Mouse (Mus musculus) forebrain, embryonic 13.5 days (tissue): ENCODE results near the gene Gopc. TPM values are rescaled to one million over a fixed set of nuclear protein-coding genes. Genes with fewer than 3 reads are reported as not detected.
"Not testable (repeated sequence)": the region's sequence is repeated elsewhere in the genome, so short reads cannot be mapped to it uniquely, and the experiment has no call there.

Source experiments
- ATAC-seq: fragments of 200-750 bp; cut with Nextera tagmentation; 2 replicates; pipeline ENCODE4 v1.8.0; 2017
- H3K27ac ChIP-seq: fragments of 300-500 bp; sonication (generic); 2 replicates; pipeline ENCODE4 v1.5.1; 2015; ENCODE audit warnings: inconsistent platforms, mild to moderate bottlenecking, moderate library complexity
- H3K27me3 ChIP-seq: fragments of 300-500 bp; sonication (generic); 2 replicates; pipeline ENCODE4 v1.6.1; 2015; ENCODE audit warnings: mild to moderate bottlenecking, inconsistent platforms
- H3K36me3 ChIP-seq: fragments of 300-500 bp; sonication (generic); 2 replicates; pipeline ENCODE4 v1.6.1; 2015; ENCODE audit warnings: mild to moderate bottlenecking, inconsistent platforms; ENCODE audit not compliant: poor library complexity, severe bottlenecking
- H3K4me1 ChIP-seq: fragments of 300-500 bp; sonication (generic); 2 replicates; pipeline ENCODE4 v1.6.1; 2015; ENCODE audit warnings: inconsistent platforms
- H3K4me2 ChIP-seq: fragments of 300-500 bp; sonication (generic); 2 replicates; pipeline ENCODE4 v1.6.1; 2015; ENCODE audit warnings: inconsistent platforms, mild to moderate bottlenecking, moderate library complexity
- H3K4me3 ChIP-seq: fragments of 300-500 bp; sonication (generic); 2 replicates; pipeline ENCODE4 v1.5.1; 2015; ENCODE audit warnings: mild to moderate bottlenecking, inconsistent platforms
- H3K9ac ChIP-seq: fragments of 300-500 bp; sonication (generic); 2 replicates; pipeline ENCODE4 v1.6.1; 2015; ENCODE audit warnings: mild to moderate bottlenecking, inconsistent platforms
- H3K9me3 ChIP-seq: fragments of 300-500 bp; sonication (generic); replicated peaks from 2 replicates; pipeline ENCODE4 v1.6.1; 2016; ENCODE audit warnings: inconsistent platforms
- WGBS: fragments of 180-500 bp; shearing (Covaris S2); methylation state at CpG from one replicate; pipeline ENCODE4 v1.1.7; 2015; 5-methylcytosine and 5-hydroxymethylcytosine counted together
- polyA plus RNA-seq: library from polyadenylated mRNA; unstranded; fragments of >200 nt; fragmentation: Nextera tagmentation; extraction: Ambion mirVana; gene quantifications from 2 replicates; pipeline ENCODE4 v1.2.1, GENCODE M21; 2015

The Gopc gene
- polyA plus RNA-seq, 1 experiment from 2014 or later, result 18.4 TPM

- WGBS, result 0% methylated on average over 1 of the region's 1 CpGs
These were observed 50.9 kb downstream of the Gopc start for GRCm38 (mm10) chr10:52331007-52331406.

GRCm38 (mm10) chr10:52321918-52322317 is 60.0 kb downstream of the Gopc start:
- Histone ChIP-seq H3K9me3 (no peaks in the 10 kb centered on the region), H3K9ac (no peak overlapping the region), H3K36me3 (peaks cover 21% of the 10 kb centered on the region), H3K27ac (no peak overlapping the region), H3K4me1 (no peaks in the 10 kb centered on the region), H3K27me3 (no peaks in the 10 kb centered on the region), H3K4me2 (no peak overlapping the region), H3K4me3 (no peak overlapping the region)
- no peak for ATAC-seq
- 95% methylated on average over 3 of the region's 3 CpGs for WGBS

More at GRCm38 (mm10) chr10:52331007-52331406, 50.9 kb downstream of the Gopc start:
- Histone ChIP-seq H3K4me2 (no peak overlapping the region), H3K9me3 (no peaks in the 10 kb centered on the region), H3K9ac (no peak overlapping the region), H3K36me3 (peaks cover 14% of the 10 kb centered on the region), H3K27ac (no peak overlapping the region), H3K4me3 (no peak overlapping the region), H3K27me3 (no peaks in the 10 kb centered on the region), H3K4me1 (no peaks in the 10 kb centered on the region)
- no peak for ATAC-seq

- no peaks in the 10 kb centered on the region for H3K27me3 ChIP-seq
- H3K4me1 ChIP-seq, result no peaks in the 10 kb centered on the region
- no peak for ATAC-seq
- no peak overlapping the region for H3K9ac ChIP-seq
- 95% methylated on average over 28 of the region's 28 CpGs for WGBS
- H3K36me3 ChIP-seq, result peaks cover 24% of the 10 kb centered on the region
- no peak overlapping the region for H3K4me3 ChIP-seq
- H3K4me2 ChIP-seq, result no peak overlapping the region
- H3K27ac ChIP-seq, result no peak overlapping the region
- no peaks in the 10 kb centered on the region for H3K9me3 ChIP-seq
These were observed 62.2 kb downstream of the Gopc start for GRCm38 (mm10) chr10:52319506-52320286.

GRCm38 (mm10) chr10:52309196-52309595 is 72.7 kb downstream of the Gopc start:
- H3K36me3 ChIP-seq, result peaks cover 30% of the 10 kb centered on the region
- no peak overlapping the region for H3K9ac ChIP-seq
- H3K4me1 ChIP-seq, result no peaks in the 10 kb centered on the region
- WGBS, result 93% methylated on average over 8 of the region's 8 CpGs
- no peak overlapping the region for H3K4me3 ChIP-seq
- no peaks in the 10 kb centered on the region for H3K9me3 ChIP-seq
- H3K27me3 ChIP-seq, result no peaks in the 10 kb centered on the region
- no peak for ATAC-seq
- no peak overlapping the region for H3K4me2 ChIP-seq
- H3K27ac ChIP-seq, result no peak overlapping the region

- H3K27ac ChIP-seq, result no peak overlapping the region
- WGBS, result 74% methylated on average over 7 of the region's 7 CpGs
- no peaks in the 10 kb centered on the region for H3K4me1 ChIP-seq
- no peaks in the 10 kb centered on the region for H3K9me3 ChIP-seq
- H3K4me2 ChIP-seq, result no peak overlapping the region
- no peak overlapping the region for H3K4me3 ChIP-seq
- H3K36me3 ChIP-seq, result peaks cover 16% of the 10 kb centered on the region
- ATAC-seq, result no peak
- no peak overlapping the region for H3K9ac ChIP-seq
- no peaks in the 10 kb centered on the region for H3K27me3 ChIP-seq
These were observed 77.3 kb downstream of the Gopc start for GRCm38 (mm10) chr10:52304574-52304973.

GRCm38 (mm10) chr10:52302271-52302670 is 79.7 kb downstream of the Gopc start:
- H3K9ac ChIP-seq, result no peak overlapping the region
- H3K27me3 ChIP-seq, result no peaks in the 10 kb centered on the region
- H3K36me3 ChIP-seq, result peaks cover 11% of the 10 kb centered on the region
- no peak overlapping the region for H3K4me3 ChIP-seq
- no peaks in the 10 kb centered on the region for H3K4me1 ChIP-seq
- H3K9me3 ChIP-seq, result no peaks in the 10 kb centered on the region
- H3K4me2 ChIP-seq, result no peak overlapping the region
- no peak overlapping the region for H3K27ac ChIP-seq
- ATAC-seq, result no peak

GRCm38 (mm10) chr10:52301766-52302165 is 80.2 kb downstream of the Gopc start:
- ATAC-seq, result no peak
- WGBS, result 93% methylated on average over 4 of the region's 4 CpGs

GRCm38 (mm10) chr10:52298568-52298967 is 83.4 kb downstream of the Gopc start:
- not testable (repeated sequence) for ATAC-seq

More at GRCm38 (mm10) chr10:52301766-52302165, 80.2 kb downstream of the Gopc start:
- Histone ChIP-seq H3K4me2 (no peak overlapping the region), H3K27me3 (no peaks in the 10 kb centered on the region), H3K9me3 (no peaks in the 10 kb centered on the region), H3K4me3 (no peak overlapping the region), H3K4me1 (no peaks in the 10 kb centered on the region), H3K27ac (no peak overlapping the region), H3K36me3 (peaks cover 11% of the 10 kb centered on the region), H3K9ac (no peak overlapping the region)

GRCm38 (mm10) chr10:52295934-52296333 is 86.0 kb downstream of the Gopc start:
- H3K4me1 ChIP-seq, result no peaks in the 10 kb centered on the region
- 48% methylated on average over 2 of the region's 2 CpGs for WGBS
- H3K4me2 ChIP-seq, result no peak overlapping the region
- no peaks in the 10 kb centered on the region for H3K27me3 ChIP-seq
- no peak overlapping the region for H3K27ac ChIP-seq
- no peak overlapping the region for H3K9ac ChIP-seq
- 0 out of 2 replicates have a peak, but pooled peaks have one; percentile 23 for ATAC-seq
- no peaks in the 10 kb centered on the region for H3K36me3 ChIP-seq
- no peaks in the 10 kb centered on the region for H3K9me3 ChIP-seq
- no peak overlapping the region for H3K4me3 ChIP-seq

More at GRCm38 (mm10) chr10:52298568-52298967, 83.4 kb downstream of the Gopc start:
- not testable (repeated sequence) for H3K27me3 ChIP-seq, H3K9ac ChIP-seq, H3K4me3 ChIP-seq, H3K27ac ChIP-seq, H3K4me1 ChIP-seq, H3K36me3 ChIP-seq, H3K4me2 ChIP-seq, H3K9me3 ChIP-seq

- Histone ChIP-seq H3K4me1 (no peaks in the 10 kb centered on the region), H3K4me2 (no peak overlapping the region), H3K36me3 (no peaks in the 10 kb centered on the region), H3K27me3 (no peaks in the 10 kb centered on the region), H3K9me3 (no peaks in the 10 kb centered on the region), H3K4me3 (no peak overlapping the region), H3K27ac (no peak overlapping the region), H3K9ac (no peak overlapping the region)
- ATAC-seq, result no peak
- WGBS, result 89% methylated on average over 4 of the region's 4 CpGs
These were observed 87.9 kb downstream of the Gopc start for GRCm38 (mm10) chr10:52293921-52294577.

- H3K36me3 ChIP-seq, H3K4me2 ChIP-seq, H3K4me1 ChIP-seq, H3K27ac ChIP-seq, H3K4me3 ChIP-seq, ATAC-seq, H3K9ac ChIP-seq, H3K9me3 ChIP-seq, H3K27me3 ChIP-seq: not testable (repeated sequence)
- 62% methylated on average over 1 of the region's 1 CpGs for WGBS
These were observed 89.5 kb downstream of the Gopc start for GRCm38 (mm10) chr10:52292391-52292790.

- H3K4me1 ChIP-seq, result peaks cover 10% of the 10 kb centered on the region
- no peak overlapping the region for H3K27ac ChIP-seq
- H3K4me2 ChIP-seq, result no peak overlapping the region
- no peaks in the 10 kb centered on the region for H3K9me3 ChIP-seq
- H3K9ac ChIP-seq, result no peak overlapping the region
- no peaks in the 10 kb centered on the region for H3K36me3 ChIP-seq
- ATAC-seq, result no peak
- H3K4me3 ChIP-seq, result no peak overlapping the region
- no peaks in the 10 kb centered on the region for H3K27me3 ChIP-seq
- WGBS, result 82% methylated on average over 3 of the region's 3 CpGs
These were observed 92.7 kb downstream of the Gopc start for GRCm38 (mm10) chr10:52289261-52289660.
